Mouse (Mus musculus) liver, postnatal 0 days (tissue): ENCODE results near the gene Kcne2. TPM values are rescaled to one million over a fixed set of nuclear protein-coding genes. Genes with fewer than 3 reads are reported as not detected.
A peak's percentile ranks its signal among the peaks of the same experiment; 100 is the strongest.

Experiments
- ATAC-seq: fragments of 200-750 bp; cut with Nextera tagmentation; 2 replicates; pipeline ENCODE4 v1.8.0; 2017; ENCODE audit warnings: mild to moderate bottlenecking, moderate library complexity
- DNase-seq: peaks from one replicate; pipeline ENCODE4 v3.0.0-alpha.2; 2016
- H3K27ac ChIP-seq: fragments of 300-500 bp; sonication (generic); 2 replicates; pipeline ENCODE4 v1.5.1; 2014; ENCODE audit warnings: antibody characterized with exemption, moderate library complexity, mild to moderate bottlenecking, low read depth
- H3K27me3 ChIP-seq: fragments of 300-500 bp; sonication (generic); 2 replicates; pipeline ENCODE4 v1.6.1; 2014; ENCODE audit warnings: low read length, control low read depth, mixed read lengths; ENCODE audit not compliant: insufficient read depth
- H3K36me3 ChIP-seq: fragments of 300-500 bp; sonication (generic); replicated peaks from 2 replicates; pipeline ENCODE4 v1.6.1; 2014; ENCODE audit warnings: mild to moderate bottlenecking, control low read depth, low read length, moderate library complexity, mixed read lengths; ENCODE audit not compliant: insufficient read depth
- H3K4me1 ChIP-seq: fragments of 300-500 bp; sonication (generic); 2 replicates; pipeline ENCODE4 v1.6.1; 2014; ENCODE audit warnings: antibody characterized with exemption, mild to moderate bottlenecking, control low read depth; ENCODE audit not compliant: insufficient read depth
- H3K4me2 ChIP-seq: fragments of 300-500 bp; sonication (generic); 2 replicates; pipeline ENCODE4 v1.6.1; 2014; ENCODE audit warnings: low read depth, mild to moderate bottlenecking, low read length, moderate library complexity, mixed read lengths
- H3K4me3 ChIP-seq: fragments of 300-500 bp; sonication (generic); 2 replicates; pipeline ENCODE4 v1.5.1; 2014; ENCODE audit warnings: low read depth, low read length
- H3K9ac ChIP-seq: fragments of 300-500 bp; sonication (generic); replicated peaks from 2 replicates; pipeline ENCODE4 v1.6.1; 2014; ENCODE audit warnings: mild to moderate bottlenecking, moderate library complexity
- H3K9me3 ChIP-seq: fragments of 300-500 bp; sonication (generic); 2 replicates; pipeline ENCODE4 v1.6.1; 2016; ENCODE audit warnings: mild to moderate bottlenecking, control low read depth, low read length, mixed read lengths
- CTCF ChIP-seq: sonication (generic); IDR thresholded peaks from 2 replicates; pipeline ENCODE4 v1.5.1; 2016; ENCODE audit warnings: antibody characterized with exemption, low read depth
- EP300 ChIP-seq: IDR thresholded peaks from 2 replicates; pipeline ENCODE4 v1.6.1; 2016; ENCODE audit warnings: antibody characterized with exemption, low read depth, mild to moderate bottlenecking
- WGBS: fragments of 180-500 bp; shearing (Covaris S2); extraction: QIAGEN DNeasy Blood & Tissue Kit; methylation state at CpG from one replicate; pipeline ENCODE4 v1.1.7; 2014; ENCODE audit not compliant: insufficient replicate concordance; 5-methylcytosine and 5-hydroxymethylcytosine counted together
- polyA plus RNA-seq: library from polyadenylated mRNA; unstranded; fragments of >200 nt; fragmentation: Nextera tagmentation; extraction: Ambion mirVana; gene quantifications from 2 replicates; pipeline ENCODE4 v1.2.1, GENCODE M21; 2015

Gene Kcne2
- polyA plus RNA-seq, 1 experiment from 2014 or later, result not detected

- Histone ChIP-seq H3K9me3 (no peaks in the 10 kb centered on the region), H3K36me3 (peaks cover 7% of the 10 kb centered on the region), H3K4me2 (peak overlapping the region; percentile 82), H3K27me3 (no peaks in the 10 kb centered on the region), H3K4me1 (peaks cover 17% of the 10 kb centered on the region), H3K27ac (no peak overlapping the region), H3K9ac (peak overlapping the region; percentile 78; the same call in 1 of the 2 replicates), H3K4me3 (no peak overlapping the region)
- WGBS, result 69% methylated on average over 5 of the region's 5 CpGs
- TF ChIP-seq CTCF (no peak), EP300 (no peak)
- ATAC-seq, result no peak
- DNase-seq, result no peak
Measured at GRCm38 (mm10) chr16:92302506-92302905, 10.3 kb downstream of the Kcne2 start.

DNA sequence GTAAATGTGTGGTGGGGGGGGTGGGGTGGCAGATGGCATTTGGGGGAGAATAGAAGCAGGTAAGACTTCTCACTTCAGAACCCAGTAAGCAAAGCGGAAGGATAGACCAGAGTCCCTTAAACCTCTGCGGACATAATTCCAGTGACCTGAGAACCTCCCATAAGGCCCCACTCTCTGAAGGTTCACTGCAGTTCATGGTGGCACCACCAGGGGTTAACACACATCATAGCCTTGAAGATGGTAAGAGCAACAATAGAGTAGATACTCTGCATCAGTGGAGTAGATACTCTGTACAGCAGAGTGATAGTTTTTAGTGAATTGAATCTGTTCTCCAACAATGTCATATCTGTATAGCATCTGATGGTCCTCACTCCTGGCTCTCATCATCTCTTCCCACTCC, 13.3 kb downstream of the Kcne2 start:
- Histone ChIP-seq H3K27ac (no peak overlapping the region), H3K4me3 (no peak overlapping the region), H3K9me3 (no peaks in the 10 kb centered on the region), H3K4me2 (no peak overlapping the region), H3K9ac (no peak overlapping the region), H3K36me3 (peaks cover 7% of the 10 kb centered on the region), H3K4me1 (peaks cover 15% of the 10 kb centered on the region), H3K27me3 (no peaks in the 10 kb centered on the region)
- DNase-seq (no peak), ATAC-seq (no peak)
- WGBS, result 91% methylated on average over 2 of the region's 2 CpGs
- TF ChIP-seq CTCF (peak; percentile 35; the same call in 1 of the 2 replicates), EP300 (no peak)

DNA sequence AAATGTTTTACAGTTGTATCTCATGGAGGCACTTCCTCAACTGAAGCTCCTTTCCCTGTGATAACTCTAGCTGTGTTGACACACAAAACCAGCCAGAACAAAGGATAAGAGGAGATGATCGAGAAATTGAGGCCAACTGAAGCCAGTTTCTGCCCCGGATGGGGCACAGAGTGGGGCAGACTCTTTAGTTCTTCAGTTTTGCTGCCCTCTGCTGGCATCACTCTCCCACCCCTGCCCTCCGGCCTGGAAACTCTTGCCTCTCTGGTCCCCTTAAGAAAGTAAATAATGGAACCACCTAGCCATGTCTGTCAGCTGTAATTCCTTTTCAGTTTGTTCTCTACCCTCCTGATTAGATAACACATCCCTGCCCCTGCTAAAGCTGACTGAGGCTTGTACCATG, 15.8 kb downstream of the Kcne2 start:
- Histone ChIP-seq H3K4me2 (no peak overlapping the region), H3K36me3 (peaks cover 16% of the 10 kb centered on the region), H3K9ac (no peak overlapping the region), H3K27me3 (no peaks in the 10 kb centered on the region), H3K27ac (no peak overlapping the region), H3K9me3 (no peaks in the 10 kb centered on the region), H3K4me1 (no peaks in the 10 kb centered on the region), H3K4me3 (no peak overlapping the region)
- ATAC-seq (no peak), DNase-seq (no peak)
- 69% methylated on average over 3 of the region's 3 CpGs for WGBS
- TF ChIP-seq EP300 (no peak), CTCF (no peak)

DNA sequence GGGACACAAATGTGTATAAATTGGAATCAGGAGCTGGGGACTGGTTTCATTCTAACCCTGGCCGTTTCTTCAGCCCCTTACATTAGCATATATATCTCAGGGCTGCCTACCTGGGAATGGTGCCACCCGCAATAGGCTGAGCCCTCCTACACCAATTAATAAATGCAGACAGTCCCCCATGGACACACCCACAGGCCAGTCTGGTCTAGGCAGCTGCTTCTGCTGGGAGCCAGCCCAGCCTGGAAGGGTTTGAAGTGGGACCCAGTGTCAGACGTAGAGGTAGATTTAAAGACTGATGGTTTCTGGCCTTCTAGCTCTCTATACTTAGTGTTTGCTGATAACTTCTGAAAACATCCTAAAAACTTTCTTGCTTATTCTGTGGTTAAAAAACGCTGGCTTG, 16.9 kb downstream of the Kcne2 start:
- TF ChIP-seq EP300, result no peak
- no peak for TF ChIP-seq CTCF
- peaks cover 16% of the 10 kb centered on the region for H3K36me3 ChIP-seq
- WGBS, result 75% methylated on average over 4 of the region's 4 CpGs

GRCm38 (mm10) chr16:92313953-92314741, 22.0 kb downstream of the Kcne2 start:
- H3K4me3 ChIP-seq, result no peak overlapping the region
- no peaks in the 10 kb centered on the region for H3K27me3 ChIP-seq
- H3K36me3 ChIP-seq, result peaks cover 10% of the 10 kb centered on the region; the same call in 1 of the 2 replicates
- TF ChIP-seq EP300 (no peak), CTCF (peak; percentile 91)
- DNase-seq (peak; percentile 28), ATAC-seq (peak; percentile 50; the same call in 1 of the 2 replicates)
- no peaks in the 10 kb centered on the region for H3K9me3 ChIP-seq
- no peaks in the 10 kb centered on the region for H3K4me1 ChIP-seq
- no peak overlapping the region for H3K4me2 ChIP-seq
- WGBS, result 46% methylated on average over 13 of the region's 13 CpGs
- H3K27ac ChIP-seq, result no peak overlapping the region
- H3K9ac ChIP-seq, result no peak overlapping the region

More for the DNA sequence above, 16.9 kb downstream of the Kcne2 start:
- H3K4me1 ChIP-seq, result no peaks in the 10 kb centered on the region
- ATAC-seq (no peak), DNase-seq (no peak)
- no peak overlapping the region for H3K27ac ChIP-seq
- H3K27me3 ChIP-seq, result no peaks in the 10 kb centered on the region
- H3K4me2 ChIP-seq, result no peak overlapping the region
- no peak overlapping the region for H3K9ac ChIP-seq
- no peak overlapping the region for H3K4me3 ChIP-seq
- no peaks in the 10 kb centered on the region for H3K9me3 ChIP-seq

- H3K9me3 ChIP-seq, result no peaks in the 10 kb centered on the region
- ATAC-seq, result no peak
- H3K9ac ChIP-seq, result no peak overlapping the region
- no peak for TF ChIP-seq CTCF
- no peak for TF ChIP-seq EP300
- 74% methylated on average over 7 of the region's 7 CpGs for WGBS
- H3K36me3 ChIP-seq, result peaks cover 4% of the 10 kb centered on the region; the same call in 1 of the 2 replicates
- no peak overlapping the region for H3K4me3 ChIP-seq
- H3K27ac ChIP-seq, result no peak overlapping the region
- no peaks in the 10 kb centered on the region for H3K4me1 ChIP-seq
- H3K4me2 ChIP-seq, result no peak overlapping the region
- no peaks in the 10 kb centered on the region for H3K27me3 ChIP-seq
- no peak for DNase-seq
Measured at GRCm38 (mm10) chr16:92316049-92316738, 24.0 kb downstream of the Kcne2 start.
